In genomic region chr13:106997557-106997956, GRCm38 (mm10) we compare ENCODE assay signal across 6 mouse cellular contexts. TPM values are rescaled to one million over a fixed set of nuclear protein-coding genes. Genes with fewer than 3 reads are reported as not detected.
A peak's percentile ranks its signal among the peaks of the same experiment; 100 is the strongest.
DNase-seq lines count a peak whose midpoint lies in the region; ATAC-seq and TF ChIP-seq lines count a peak whose summit lies in the region.
"Not testable (repeated sequence)": the region's sequence is repeated elsewhere in the genome, so short reads cannot be mapped to it uniquely, and the experiment has no call there.

No protein-coding gene starts in this region.

- ATAC-seq in heart, embryonic 13.5 days (ENCODE audit: extremely low read depth, insufficient number of reproducible peaks, low FRiP score, low TSS enrichment); liver, embryonic 13.5 days (ENCODE audit: low read depth); liver, embryonic 16.5 days (ENCODE audit: low read depth): not testable (repeated sequence)

- TF ChIP-seq RAD21 in MEL (IDR thresholded peaks at IDR 0.05; ENCODE audit: low read depth, low read length) = not testable (repeated sequence)

- not testable (repeated sequence) for H3K9ac ChIP-seq in MEL (ENCODE audit: control insufficient read depth, low read depth, low read length, poor library complexity, severe bottlenecking); heart, embryonic 13.5 days
- H3K9ac ChIP-seq in liver, embryonic 13.5 days = peak overlapping the region; percentile 50
- H3K9ac ChIP-seq in liver, embryonic 16.5 days (ENCODE audit: low read depth, low read length) = peak overlapping the region; percentile 45

- H3K79me2 ChIP-seq in MEL (ENCODE audit: control insufficient read depth, insufficient read depth, low read length, poor library complexity) = peaks cover 51% of the 10 kb centered on the region

- peak overlapping the region; percentile 55 for H3K27ac ChIP-seq in MEL (ENCODE audit: control insufficient read depth, low read depth, low read length)
- peak overlapping the region; percentile 50; the same call in 1 of the 2 replicates for H3K27ac ChIP-seq in heart, embryonic 13.5 days (replicated peaks)
- peak overlapping the region; percentile 95 for H3K27ac ChIP-seq in liver, embryonic 13.5 days
- peak overlapping the region; percentile 70 for H3K27ac ChIP-seq in liver, embryonic 16.5 days (ENCODE audit: low read length)

- peak overlapping the region; percentile 9; the same call in 1 of the 2 replicates for H3K4me2 ChIP-seq in heart, embryonic 13.5 days
- H3K4me2 ChIP-seq in liver, embryonic 13.5 days = peak overlapping the region; percentile 49
- H3K4me2 ChIP-seq in liver, embryonic 16.5 days (ENCODE audit: low read depth, low read length) = peak overlapping the region; percentile 43

- DNase-seq in CD4-positive, CD25-positive, alpha-beta regulatory T cell, adult 2 months (ENCODE audit: low read depth, low spot score) = peak; percentile 9
- peak; percentile 44 for DNase-seq in MEL (ENCODE audit: low read depth, low spot score)
- not testable (repeated sequence) for DNase-seq in liver, embryonic 13.5 days

- TF ChIP-seq POLR2A in MEL (IDR thresholded peaks at IDR 0.05; ENCODE audit: control insufficient read depth in 1 of 2, insufficient read depth in 1 of 2, low read depth in 1 of 2, low read length in 2 of 2, poor library complexity in 1 of 2) = not testable (repeated sequence)

- not testable (repeated sequence) for H3K27me3 ChIP-seq in MEL (ENCODE audit: control insufficient read depth in 1 of 2, insufficient read depth in 2 of 2, low read length in 2 of 2); heart, embryonic 13.5 days (replicated peaks); liver, embryonic 13.5 days; liver, embryonic 16.5 days (ENCODE audit: control insufficient read depth, insufficient read depth, low read depth, low read length); megakaryocyte, embryonic 14.5 days (replicated peaks)

- not testable (repeated sequence) for H3K4me3 ChIP-seq in MEL (ENCODE audit: control insufficient read depth in 1 of 2, insufficient read depth in 1 of 2, low read depth in 2 of 2, low read length in 2 of 2); heart, embryonic 13.5 days; liver, embryonic 13.5 days (replicated peaks); liver, embryonic 16.5 days (ENCODE audit: low read depth, low read length)
- H3K4me3 ChIP-seq in megakaryocyte, embryonic 14.5 days (replicated peaks) = peak overlapping the region; percentile 2

- H3K36me3 ChIP-seq in MEL (ENCODE audit: control insufficient read depth in 1 of 2, insufficient read depth in 2 of 2, low read length in 2 of 2) = peaks cover 10 to 36% of the 10 kb centered on the region in 2 experiments
- peaks cover 11% of the 10 kb centered on the region for H3K36me3 ChIP-seq in heart, embryonic 13.5 days
- peaks cover 17% of the 10 kb centered on the region for H3K36me3 ChIP-seq in liver, embryonic 13.5 days
- H3K36me3 ChIP-seq in liver, embryonic 16.5 days (ENCODE audit: control insufficient read depth, insufficient read depth) = not testable (repeated sequence)
- H3K36me3 ChIP-seq in megakaryocyte, embryonic 14.5 days (replicated peaks; ENCODE audit: low read length) = peaks cover 74% of the 10 kb centered on the region

- H3K4me1 ChIP-seq in MEL (ENCODE audit: control insufficient read depth in 1 of 2, insufficient read depth in 2 of 2, low read length in 2 of 2) = peaks cover 28 to 29% of the 10 kb centered on the region in 2 experiments
- H3K4me1 ChIP-seq in heart, embryonic 13.5 days = peaks cover 60% of the 10 kb centered on the region
- peaks cover 83% of the 10 kb centered on the region for H3K4me1 ChIP-seq in liver, embryonic 13.5 days (replicated peaks)
- H3K4me1 ChIP-seq in liver, embryonic 16.5 days (ENCODE audit: control insufficient read depth, low read depth, low read length) = peaks cover 54% of the 10 kb centered on the region
- H3K4me1 ChIP-seq in megakaryocyte, embryonic 14.5 days = peaks cover 85% of the 10 kb centered on the region

- WGBS in heart, embryonic 13.5 days = 91% methylated on average over 4 of the region's 4 CpGs
- 82% methylated on average over 4 of the region's 4 CpGs for WGBS in liver, embryonic 13.5 days (ENCODE audit: insufficient replicate concordance)
- WGBS in liver, embryonic 16.5 days (ENCODE audit: insufficient replicate concordance) = 91% methylated on average over 3 of the region's 4 CpGs

- not testable (repeated sequence) for TF ChIP-seq CTCF in MEL (IDR thresholded peaks at IDR 0.05 in 2 of 3, conservative IDR thresholded peaks at IDR 0.05 in 1 of 3; ENCODE audit: control insufficient read depth in 1 of 3, insufficient read depth in 1 of 3, low read depth in 2 of 3, low read length in 3 of 3, poor library complexity in 1 of 3, severe bottlenecking in 1 of 3)

- 0 out of 4 replicates have a peak, but pooled peaks of 1 of the 2 experiments have one; percentile 9 for TF ChIP-seq EP300 in MEL (IDR thresholded peaks at IDR 0.05; ENCODE audit: low read depth in 1 of 2, low read length in 2 of 2)

- not testable (repeated sequence) for H3K9me3 ChIP-seq in MEL (replicated peaks; ENCODE audit: insufficient read depth, low read length); heart, embryonic 13.5 days; liver, embryonic 13.5 days (replicated peaks); liver, embryonic 16.5 days (replicated peaks; ENCODE audit: control insufficient read depth, low read length); megakaryocyte, embryonic 14.5 days

TF ChIP-seq in MEL, 35 proteins besides CTCF, POLR2A, EP300 and RAD21:
- TF ChIP-seq ZNF384 (IDR thresholded peaks at IDR 0.05; ENCODE audit: low read depth, low read length) = peak; percentile 76
- TF ChIP-seq GATA1 (IDR thresholded peaks at IDR 0.05; ENCODE audit: low read depth, low read length) = 0 out of 2 replicates have a peak, but pooled peaks have one; percentile 17
- TF ChIP-seq ELF1 (IDR thresholded peaks at IDR 0.05; ENCODE audit: low read depth, low read length) = peak; percentile 31; the same call in 1 of the 2 replicates

RNA-seq across cellular contexts. Expression of gene Kif2a, which starts 24.4 kb away (rescaled TPM):
- total RNA-seq in MEL (2012; rRNA removed) = 18.0 and 31.8 TPM in 2 replicates
- 100 to 1,000 TPM; 135 to 310 TPM for polyA plus RNA-seq in MEL (2012; ENCODE audit: insufficient read depth in 1 of 2, insufficient read length in 2 of 2, low read depth in 1 of 2, low replicate concordance in 2 of 2, missing spikeins in 1 of 2)
- 10.1 and 13.2 TPM in 2 replicates for polyA plus RNA-seq in heart, embryonic 13.5 days (2015; fragmentation: Nextera tagmentation; extraction: Ambion mirVana)
- 22.3 and 27.6 TPM in 2 replicates for polyA plus RNA-seq in liver, embryonic 13.5 days (2015; fragmentation: Nextera tagmentation; extraction: Ambion mirVana)
- 12.7 and 13.2 TPM in 2 replicates for polyA plus RNA-seq in liver, embryonic 16.5 days (2015; fragmentation: Nextera tagmentation; extraction: Ambion mirVana)
- polyA plus RNA-seq in megakaryocyte, embryonic 14.5 days (2012; ENCODE audit: insufficient read depth, low replicate concordance) = 27.9 TPM in 1 of 2 replicates, not detected in the other

RNA-seq across cellular contexts. Expression of gene Dimt1, which starts 50.6 kb away (rescaled TPM):
- total RNA-seq in MEL (2012; rRNA removed) = 32.0 and 35.2 TPM in 2 replicates
- polyA plus RNA-seq in MEL (2012; ENCODE audit: insufficient read depth in 1 of 2, insufficient read length in 2 of 2, low read depth in 1 of 2, low replicate concordance in 2 of 2, missing spikeins in 1 of 2) = 10 to 100 TPM in 1 of 2 experiments, not detected in 1; 49.1 TPM
- 28.5 and 28.8 TPM in 2 replicates for polyA plus RNA-seq in heart, embryonic 13.5 days (2015; fragmentation: Nextera tagmentation; extraction: Ambion mirVana)
- 23.9 and 27.7 TPM in 2 replicates for polyA plus RNA-seq in liver, embryonic 13.5 days (2015; fragmentation: Nextera tagmentation; extraction: Ambion mirVana)
- polyA plus RNA-seq in liver, embryonic 16.5 days (2015; fragmentation: Nextera tagmentation; extraction: Ambion mirVana) = 11.1 and 12.8 TPM in 2 replicates
- polyA plus RNA-seq in megakaryocyte, embryonic 14.5 days (2012; ENCODE audit: insufficient read depth, low replicate concordance) = 11.9 TPM in 1 of 2 replicates, not detected in the other
